In the genomic region with DNA sequence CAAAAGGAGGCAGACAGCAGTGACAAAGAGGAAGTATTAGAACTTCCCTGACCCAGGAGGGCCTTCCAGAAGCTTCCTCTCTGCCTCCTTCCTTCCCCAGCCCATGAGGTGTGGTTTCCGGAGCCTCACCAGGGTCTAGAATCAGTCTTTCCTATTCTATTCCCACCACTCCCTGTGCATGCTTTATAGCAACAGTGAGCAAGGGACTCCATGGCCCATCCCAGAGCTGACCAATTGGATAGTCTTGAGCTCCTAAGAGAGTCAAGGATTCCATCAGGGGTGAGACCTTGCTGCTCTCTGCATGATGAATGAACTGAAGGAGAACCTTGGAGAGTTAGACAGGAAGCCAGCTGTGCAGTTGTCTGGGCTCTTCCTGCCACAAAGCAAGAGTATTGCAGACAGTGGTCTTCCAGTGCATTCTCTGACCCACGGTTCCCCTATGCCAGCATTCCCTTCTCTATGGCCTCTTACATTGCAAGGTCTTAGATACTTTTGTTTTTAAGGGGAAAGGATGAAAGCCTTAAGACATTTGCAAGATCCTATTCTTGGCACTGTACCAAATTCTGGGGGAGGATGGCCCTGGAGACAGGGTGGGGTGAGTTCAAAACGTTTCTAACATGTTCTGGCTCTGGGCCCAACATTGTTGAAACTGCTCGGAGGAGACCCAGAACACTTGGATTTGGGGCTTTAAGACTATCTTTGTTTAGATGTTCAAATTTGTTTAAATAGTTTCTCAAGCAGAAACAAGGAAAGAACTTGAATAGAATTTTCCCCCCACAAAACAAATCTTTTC, we compare ENCODE assay signal across 8 mouse cellular contexts. TPM values are rescaled to one million over a fixed set of nuclear protein-coding genes. Genes with fewer than 3 reads are reported as not detected.
A peak's percentile ranks its signal among the peaks of the same experiment; 100 is the strongest.
DNase-seq lines count a peak whose midpoint lies in the region; ATAC-seq and TF ChIP-seq lines count a peak whose summit lies in the region.

No protein-coding gene starts in this region.

- TF ChIP-seq CTCF in heart, adult 2 months (IDR thresholded peaks at IDR 0.05) = no peak

- TF ChIP-seq EP300 in heart, adult 2 months (IDR thresholded peaks at IDR 0.05; ENCODE audit: insufficient read depth, low read depth, low read length) = 0 out of 2 replicates have a peak, but pooled peaks have one; percentile 38

- intact Hi-C loops in heart, adult 2 months (cut with DNase I) = loop anchor here (2.0 kb wide), 1 partner anchor 15 kb away; no protein-coding TSS in a partner anchor
- intact Hi-C loops in left cerebral cortex, postnatal 25 days (cut with DNase I) = no loop called here

- 24% methylated on average over 4 of the region's 4 CpGs for WGBS in heart, adult 2 months

- no peak for ATAC-seq in erythroid progenitor cell, adult 5-6 weeks (replicated peaks; ENCODE audit: low FRiP score, poor library complexity, severe bottlenecking)

- H3K36me3 ChIP-seq in heart, adult 2 months (ENCODE audit: control insufficient read depth, insufficient read depth, low read length) = peaks cover 2% of the 10 kb centered on the region; the same call in 1 of the 2 replicates

- peak overlapping the region; percentile 70 for H3K27ac ChIP-seq in heart, adult 2 months

- DNase-seq in kidney, adult 9 months = peak; percentile 44
- DNase-seq in kidney, adult 11 months = no peak
- DNase-seq in heart, adult 2 months = peak; percentile 53 to 63
- DNase-seq in kidney, postnatal 25 days = peak; percentile 55
- peak; percentile 74 for DNase-seq in skeletal muscle tissue, adult 2 months (ENCODE audit: low read depth, low spot score)
- DNase-seq in left cerebral cortex, postnatal 25 days (ENCODE audit: low spot score in 2 of 2) = no peak
- DNase-seq in thymus, postnatal 0 days (ENCODE audit: low spot score) = no peak

- no peak overlapping the region for H3K4me3 ChIP-seq in heart, adult 2 months

- no peak overlapping the region for H3K9ac ChIP-seq in heart, adult 2 months (ENCODE audit: low read depth, low read length)

- peaks cover 11% of the 10 kb centered on the region for H3K4me1 ChIP-seq in heart, adult 2 months (ENCODE audit: control insufficient read depth, insufficient read depth, low read length)

- no peaks in the 10 kb centered on the region for H3K79me2 ChIP-seq in heart, adult 2 months (replicated peaks; ENCODE audit: control insufficient read depth, insufficient read depth, low read length)

- no peak for TF ChIP-seq POLR2A in heart, adult 2 months (IDR thresholded peaks at IDR 0.05; ENCODE audit: insufficient read depth, low read depth, low read length)

- no peaks in the 10 kb centered on the region for H3K27me3 ChIP-seq in heart, adult 2 months (ENCODE audit: control insufficient read depth, insufficient read depth, low read length)

RNA-seq across cellular contexts. Expression of gene Nid2, which starts 17.4 kb away (rescaled TPM):
- total RNA-seq in heart, adult 2 months (2021) = 10 to 100 TPM; 21.2 to 21.6 TPM
- 12.1 and 14.3 TPM in 2 replicates for polyA plus RNA-seq in heart, adult 2 months (2012; rRNA removed)
- total RNA-seq in left cerebral cortex, postnatal 25 days (2021) = 1 to 10 TPM; 3.0 to 4.7 TPM
- 8.4 and 10.6 TPM in 2 replicates for polyA plus RNA-seq in thymus, postnatal 0 days (2015; fragmentation: Nextera tagmentation; extraction: Ambion mirVana)
- 0.72 and 1.3 TPM in 2 replicates for total RNA-seq in erythroid progenitor cell, adult 5-6 weeks (2015; ENCODE audit: low replicate concordance)
- total RNA-seq in erythroid progenitor cell, adult 5-6 weeks (2017; ENCODE audit: low replicate concordance) = 0.13 TPM in 1 of 2 replicates, not detected in the other

Comparison
In these comparisons a context has a peak if more than half of its experiments do, and no peak if none do; other contexts are left out.
1. DNase-seq: peak in kidney, adult 9 months (single experiment), heart, adult 2 months (2 of 2), kidney, postnatal 25 days (2 of 2) and skeletal muscle tissue, adult 2 months (single experiment); none in kidney, adult 11 months (single experiment), left cerebral cortex, postnatal 25 days (0 of 2) and thymus, postnatal 0 days (single experiment).